29 mouse cellular contexts compared by ENCODE assay signal in genomic region chr3:51335378-51335777, GRCm38 (mm10). TPM values are rescaled to one million over a fixed set of nuclear protein-coding genes. Genes with fewer than 3 reads are reported as not detected.
DNase-seq lines count a peak whose midpoint lies in the region; ATAC-seq and TF ChIP-seq lines count a peak whose summit lies in the region.
"Had no signal": no experiment of that assay in that cellular context is flagged by ENCODE, and none has a peak within 500 bp of the region (broad histone marks: within the 10 kb centered on the region; RNA-seq: fewer than 3 reads in every experiment).

No protein-coding gene starts in this region.

- no peak for TF ChIP-seq POLR2A in bone marrow macrophage, adult 2 months (IDR thresholded peaks at IDR 0.05; ENCODE audit: borderline replicate concordance, low read depth, low read length)
- TF ChIP-seq POLR2A in small intestine, adult 2 months (IDR thresholded peaks at IDR 0.05; ENCODE audit: low read depth, low read length), result no peak

- H3K27me3 ChIP-seq in intestine, postnatal 0 days (replicated peaks; ENCODE audit: control insufficient read depth, insufficient read depth, low read length), result no peaks in the 10 kb centered on the region
- no peaks in the 10 kb centered on the region for H3K27me3 ChIP-seq in intestine, embryonic 16.5 days (replicated peaks; ENCODE audit: control insufficient read depth, insufficient read depth, low read length)
- H3K27me3 ChIP-seq in liver, embryonic 15.5 days, result no peaks in the 10 kb centered on the region
- no peaks in the 10 kb centered on the region for H3K27me3 ChIP-seq in small intestine, adult 2 months (ENCODE audit: control insufficient read depth, insufficient read depth, low read length)
- no peaks in the 10 kb centered on the region for H3K27me3 ChIP-seq in hindbrain, embryonic 13.5 days
- H3K27me3 ChIP-seq: forebrain, embryonic 15.5 days; heart, embryonic 15.5 days; kidney, embryonic 15.5 days; limb, embryonic 13.5 days; midbrain, embryonic 13.5 days; stomach, embryonic 15.5 days had no signal

- H3K27ac ChIP-seq in intestine, postnatal 0 days (ENCODE audit: low read depth, low read length), result peak overlapping the region; percentile 60
- no peak overlapping the region; the same call in 1 of the 2 replicates for H3K27ac ChIP-seq in intestine, embryonic 16.5 days (ENCODE audit: low read length)
- H3K27ac ChIP-seq in bone marrow macrophage, adult 2 months (ENCODE audit: insufficient read depth, low read depth, low read length), result peak overlapping the region; percentile 16
- H3K27ac ChIP-seq in liver, embryonic 15.5 days (replicated peaks), result peak overlapping the region; percentile 64
- H3K27ac ChIP-seq in small intestine, adult 2 months (ENCODE audit: insufficient read depth, low read depth, low read length), result peak overlapping the region; percentile 33
- H3K27ac ChIP-seq in hindbrain, embryonic 13.5 days, result no peak overlapping the region
- H3K27ac ChIP-seq: forebrain, embryonic 10.5 days; forebrain, embryonic 15.5 days; heart, embryonic 15.5 days; hindbrain, embryonic 14.5 days; kidney, embryonic 15.5 days; limb, embryonic 13.5 days; midbrain, embryonic 13.5 days; stomach, embryonic 15.5 days had no signal

- H3K9me3 ChIP-seq in intestine, postnatal 0 days (ENCODE audit: control insufficient read depth), result no peaks in the 10 kb centered on the region
- H3K9me3 ChIP-seq in intestine, embryonic 16.5 days (ENCODE audit: control insufficient read depth, low read length), result no peaks in the 10 kb centered on the region
- no peaks in the 10 kb centered on the region for H3K9me3 ChIP-seq in liver, embryonic 15.5 days (replicated peaks)
- no peaks in the 10 kb centered on the region for H3K9me3 ChIP-seq in hindbrain, embryonic 13.5 days
- H3K9me3 ChIP-seq: forebrain, embryonic 10.5 days; forebrain, embryonic 15.5 days; heart, embryonic 15.5 days; kidney, embryonic 15.5 days; limb, embryonic 13.5 days; midbrain, embryonic 13.5 days; stomach, embryonic 15.5 days had no signal

- ATAC-seq in intestine, postnatal 0 days, result no peak
- no peak for ATAC-seq in intestine, embryonic 16.5 days
- no peak for ATAC-seq in liver, embryonic 15.5 days (ENCODE audit: insufficient read depth)
- ATAC-seq in hindbrain, embryonic 13.5 days (ENCODE audit: low FRiP score), result no peak
- ATAC-seq: forebrain, embryonic 15.5 days; midbrain, embryonic 13.5 days had no signal

- TF ChIP-seq CTCF in intestine, postnatal 0 days (IDR thresholded peaks at IDR 0.05; ENCODE audit: low read depth), result no peak
- no peak for TF ChIP-seq CTCF in bone marrow macrophage, adult 2 months (IDR thresholded peaks at IDR 0.05; ENCODE audit: low read depth, low read length)
- no peak for TF ChIP-seq CTCF in small intestine, adult 2 months (IDR thresholded peaks at IDR 0.05; ENCODE audit: extremely low read depth, insufficient read length, insufficient replicate concordance, low read depth, low read length)

- WGBS in intestine, postnatal 0 days, result 42% methylated on average over 8 of the region's 8 CpGs
- WGBS in intestine, embryonic 16.5 days, result 68% methylated on average over 8 of the region's 8 CpGs
- 27% methylated on average over 8 of the region's 8 CpGs for WGBS in liver, embryonic 15.5 days (ENCODE audit: insufficient replicate concordance)
- WGBS in small intestine, adult 2 months, result 30% methylated on average over 8 of the region's 8 CpGs
- WGBS in hindbrain, embryonic 13.5 days, result 96% methylated on average over 8 of the region's 8 CpGs

- peak overlapping the region; percentile 48 for H3K4me2 ChIP-seq in intestine, postnatal 0 days (replicated peaks; ENCODE audit: low read depth)
- H3K4me2 ChIP-seq in intestine, embryonic 16.5 days (ENCODE audit: low read depth, low read length), result no peak overlapping the region
- H3K4me2 ChIP-seq in liver, embryonic 15.5 days, result peak overlapping the region; percentile 36; the same call in 1 of the 2 replicates
- H3K4me2 ChIP-seq in hindbrain, embryonic 13.5 days, result no peak overlapping the region
- H3K4me2 ChIP-seq: forebrain, embryonic 15.5 days; heart, embryonic 15.5 days; hindbrain, embryonic 14.5 days; kidney, embryonic 15.5 days; limb, embryonic 13.5 days; lung, embryonic 14.5 days; midbrain, embryonic 13.5 days; stomach, embryonic 15.5 days had no signal

- H3K4me3 ChIP-seq in intestine, postnatal 0 days (ENCODE audit: low read depth, low read length), result no peak overlapping the region
- no peak overlapping the region for H3K4me3 ChIP-seq in intestine, embryonic 16.5 days (ENCODE audit: low read length)
- H3K4me3 ChIP-seq in bone marrow macrophage, adult 2 months (ENCODE audit: insufficient read depth, low read length), result no peak overlapping the region
- no peak overlapping the region for H3K4me3 ChIP-seq in liver, embryonic 15.5 days (replicated peaks)
- H3K4me3 ChIP-seq in small intestine, adult 2 months (ENCODE audit: low read depth, low read length), result no peak overlapping the region
- no peak overlapping the region for H3K4me3 ChIP-seq in hindbrain, embryonic 13.5 days
- H3K4me3 ChIP-seq: forebrain, embryonic 10.5 days; forebrain, embryonic 15.5 days; heart, embryonic 15.5 days; kidney, embryonic 15.5 days; limb, embryonic 13.5 days; midbrain, embryonic 13.5 days; stomach, embryonic 15.5 days had no signal

- DNase-seq in frontal cortex, adult 2 months (ENCODE audit: extremely low spot score in 1 of 2, low spot score in 1 of 2), result no peak
- DNase-seq: adrenal gland, adult 8-10 months; cerebellum, adult 11 months; cerebellum, adult 9-10 months; cerebellum, postnatal 36 days; gastrocnemius, postnatal 10 days; heart, postnatal 4 days; kidney, adult 18-20 months; kidney, postnatal 25 days; lung, embryonic 14.5 days; lung, postnatal 14 days; retina, postnatal 1 day; right cerebral cortex, postnatal 14 days; thymus, adult 18-20 months; thymus, postnatal 25 days had no signal

- no peaks in the 10 kb centered on the region for H3K36me3 ChIP-seq in intestine, postnatal 0 days (ENCODE audit: control insufficient read depth, insufficient read depth)
- H3K36me3 ChIP-seq in intestine, embryonic 16.5 days (ENCODE audit: control insufficient read depth, insufficient read depth, low read length), result no peaks in the 10 kb centered on the region
- H3K36me3 ChIP-seq in liver, embryonic 15.5 days (replicated peaks), result no peaks in the 10 kb centered on the region; the same call in 1 of the 2 replicates
- H3K36me3 ChIP-seq in small intestine, adult 2 months (ENCODE audit: control insufficient read depth, insufficient read depth, low read length), result no peaks in the 10 kb centered on the region
- no peaks in the 10 kb centered on the region for H3K36me3 ChIP-seq in hindbrain, embryonic 13.5 days
- H3K36me3 ChIP-seq: forebrain, embryonic 15.5 days; heart, embryonic 15.5 days; kidney, embryonic 15.5 days; limb, embryonic 13.5 days; midbrain, embryonic 13.5 days; stomach, embryonic 15.5 days had no signal

- H3K4me1 ChIP-seq in intestine, postnatal 0 days (replicated peaks; ENCODE audit: control insufficient read depth, insufficient read depth, low read length), result no peaks in the 10 kb centered on the region
- H3K4me1 ChIP-seq in intestine, embryonic 16.5 days (ENCODE audit: control insufficient read depth, insufficient read depth, low read length), result peaks cover 4% of the 10 kb centered on the region; the same call in 1 of the 2 replicates
- H3K4me1 ChIP-seq in bone marrow macrophage, adult 2 months (ENCODE audit: control insufficient read depth, insufficient read depth, low read length), result peaks cover 36% of the 10 kb centered on the region
- H3K4me1 ChIP-seq in liver, embryonic 15.5 days (replicated peaks), result peaks cover 58% of the 10 kb centered on the region
- peaks cover 10% of the 10 kb centered on the region for H3K4me1 ChIP-seq in small intestine, adult 2 months (ENCODE audit: control insufficient read depth, insufficient read depth, insufficient read length, low read length)
- H3K4me1 ChIP-seq in hindbrain, embryonic 13.5 days (replicated peaks), result peaks cover 41% of the 10 kb centered on the region

- no peak overlapping the region for H3K9ac ChIP-seq in intestine, postnatal 0 days (ENCODE audit: low read depth, low read length)
- no peak overlapping the region for H3K9ac ChIP-seq in intestine, embryonic 16.5 days (ENCODE audit: low read depth, low read length)
- peak overlapping the region; percentile 25; the same call in 1 of the 2 replicates for H3K9ac ChIP-seq in liver, embryonic 15.5 days
- H3K9ac ChIP-seq in hindbrain, embryonic 13.5 days, result no peak overlapping the region
- H3K9ac ChIP-seq: forebrain, embryonic 15.5 days; heart, embryonic 15.5 days; hindbrain, embryonic 14.5 days; kidney, embryonic 15.5 days; limb, embryonic 13.5 days; lung, embryonic 14.5 days; midbrain, embryonic 13.5 days; stomach, embryonic 15.5 days had no signal

RNA-seq across cellular contexts. Expression of gene Elf2, which starts 5.1 kb away (rescaled TPM):
- 38.6 and 40.7 TPM in 2 replicates for polyA plus RNA-seq in intestine, postnatal 0 days (2015; fragmentation: Nextera tagmentation; extraction: Ambion mirVana)
- polyA plus RNA-seq in intestine, embryonic 16.5 days (2015; fragmentation: Nextera tagmentation; extraction: Ambion mirVana), result 43.4 and 53.5 TPM in 2 replicates
- 54.0 and 57.6 TPM in 2 replicates for polyA plus RNA-seq in bone marrow macrophage, adult 2 months (2012; ENCODE audit: insufficient read depth, insufficient read length, missing spikeins)
- polyA plus RNA-seq in liver, embryonic 15.5 days (2015; fragmentation: Nextera tagmentation; extraction: Ambion mirVana), result 22.3 and 22.6 TPM in 2 replicates
- 10.6 and 21.2 TPM in 2 replicates for polyA plus RNA-seq in small intestine, adult 2 months (2012; rRNA removed)
- 47.1 TPM in 2 replicates for polyA plus RNA-seq in hindbrain, embryonic 13.5 days (2015; fragmentation: Nextera tagmentation; extraction: Ambion mirVana)
- 30.3 and 32.4 TPM in 2 replicates for polyA plus RNA-seq in frontal cortex, adult 2 months (2012; rRNA removed)

Comparison
In these comparisons a context has a peak if more than half of its experiments do, and no peak if none do; other contexts are left out.
1. H3K27ac ChIP-seq: peak in intestine, postnatal 0 days (single experiment), bone marrow macrophage, adult 2 months (single experiment), liver, embryonic 15.5 days (single experiment) and small intestine, adult 2 months (single experiment); none in intestine, embryonic 16.5 days (single experiment) and hindbrain, embryonic 13.5 days (single experiment).
2. H3K4me2 ChIP-seq: peak in intestine, postnatal 0 days (single experiment) and liver, embryonic 15.5 days (single experiment); none in intestine, embryonic 16.5 days (single experiment) and hindbrain, embryonic 13.5 days (single experiment).